Mouse (Mus musculus): ENCODE data around the gene Sh3bp5l.

DNA sequence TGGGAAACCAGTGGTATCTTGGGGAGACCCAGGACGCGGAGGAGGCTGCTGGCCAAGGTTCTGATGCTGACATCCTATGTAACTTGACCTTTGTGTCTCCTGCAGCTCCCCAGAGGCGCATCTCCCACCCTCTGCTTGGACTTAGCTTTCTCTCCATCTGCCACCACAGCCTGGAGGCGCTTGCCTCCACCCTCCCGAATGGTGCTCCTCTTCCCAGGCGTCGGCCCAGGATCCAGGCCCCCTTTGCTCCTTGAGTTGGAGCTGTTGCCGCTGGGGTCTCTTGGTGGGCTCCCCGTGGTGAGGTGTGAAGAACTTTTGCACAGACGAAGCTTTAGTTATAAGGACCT is 598 bp downstream of the Sh3bp5l start:
- no peak for TF ChIP-seq POLR2A (IDR thresholded peaks at IDR 0.05; ENCODE audit: low read depth, low read length)
- TF ChIP-seq CTCF (IDR thresholded peaks at IDR 0.05; ENCODE audit: extremely low read depth, insufficient read depth, insufficient read length, insufficient replicate concordance) = no peak

Data from spleen, adult 2 months (tissue).